Mouse (Mus musculus) mouse trophoblast stem cell (cell line): ENCODE measurements at regions not wholly inside any gene's neighbourhood (a gene's known extent, or its start where the extent isn't known, plus 50 kb on each side); places are given as distances from the start of the nearest gene placed in this dataset.

Experiments used
- in situ Hi-C, 2 experiments: fragments of 300-500 bp; cut with MseI, MboI; formaldehyde crosslinking; loops; 2 replicates in 1 of 2; 3 replicates in 1 of 2; pipeline ENCODE4 v1.15.1; 2025

- in situ Hi-C loops, result no loop called here
Measured at GRCm38 (mm10) chr15:96775129-96775528, 75.6 kb upstream of the Slc38a2 start.

DNA sequence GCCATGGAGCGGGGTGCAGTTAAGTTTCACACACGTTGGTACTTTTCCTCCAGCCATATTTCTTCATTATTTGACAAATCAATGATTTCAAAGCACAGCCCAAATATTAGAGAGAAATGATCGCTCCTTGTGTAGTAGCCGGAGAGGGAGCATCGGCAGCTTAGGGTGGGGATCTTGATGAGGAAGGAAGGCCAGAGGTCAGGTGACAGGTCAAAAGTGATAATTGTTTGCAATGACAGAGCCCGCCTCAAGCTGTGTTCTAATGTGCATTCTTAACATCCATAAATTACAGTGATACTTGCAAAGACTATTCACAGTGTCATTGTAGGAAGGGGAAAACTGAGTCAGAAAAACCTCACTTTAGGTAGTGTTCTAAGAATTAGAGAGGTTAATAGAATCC, 75.1 kb upstream of the Slc38a2 start:
- in situ Hi-C loops, result no loop called here

DNA sequence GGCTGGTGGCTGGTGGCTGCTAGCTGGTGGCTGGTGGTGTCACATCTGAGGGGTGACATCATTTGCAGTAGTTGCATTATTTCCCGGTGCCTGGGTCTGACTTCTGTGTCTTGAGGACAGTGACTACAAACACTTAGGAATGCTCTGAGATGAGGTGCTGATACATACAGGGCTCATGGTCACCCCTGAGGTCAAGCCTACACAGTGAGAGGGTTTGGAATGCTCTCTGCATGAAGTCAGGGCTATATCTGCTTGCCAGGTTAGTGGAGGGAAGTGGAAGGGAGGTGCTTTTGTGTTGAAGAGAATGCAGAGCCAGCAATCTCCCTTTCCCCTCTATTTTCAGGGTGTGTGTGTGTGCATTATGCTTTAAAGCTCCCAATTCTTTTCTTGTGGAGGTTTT, 74.1 kb upstream of the Slc38a2 start:
- in situ Hi-C loops, result no loop called here

DNA sequence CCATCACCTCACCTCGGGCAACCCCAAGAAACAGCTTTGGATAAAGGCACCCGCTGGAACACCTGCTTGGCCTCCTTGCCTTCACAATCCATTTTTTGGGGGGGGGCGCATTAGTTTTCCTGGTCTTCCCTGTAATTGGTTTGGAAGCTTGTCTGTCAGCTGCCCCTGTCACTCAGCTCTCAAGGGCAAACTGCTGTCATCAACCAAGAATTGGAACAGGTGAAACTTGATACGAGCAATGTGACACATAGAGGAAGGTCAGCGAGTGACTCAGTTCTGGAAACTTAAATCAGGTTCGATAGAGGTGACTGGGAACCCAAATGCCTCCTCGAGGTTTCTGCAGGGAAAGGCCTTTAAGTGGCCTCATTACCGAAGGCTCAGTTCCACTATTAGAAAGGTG, 73.2 kb upstream of the Slc38a2 start:
- in situ Hi-C loops, result no loop called here

DNA sequence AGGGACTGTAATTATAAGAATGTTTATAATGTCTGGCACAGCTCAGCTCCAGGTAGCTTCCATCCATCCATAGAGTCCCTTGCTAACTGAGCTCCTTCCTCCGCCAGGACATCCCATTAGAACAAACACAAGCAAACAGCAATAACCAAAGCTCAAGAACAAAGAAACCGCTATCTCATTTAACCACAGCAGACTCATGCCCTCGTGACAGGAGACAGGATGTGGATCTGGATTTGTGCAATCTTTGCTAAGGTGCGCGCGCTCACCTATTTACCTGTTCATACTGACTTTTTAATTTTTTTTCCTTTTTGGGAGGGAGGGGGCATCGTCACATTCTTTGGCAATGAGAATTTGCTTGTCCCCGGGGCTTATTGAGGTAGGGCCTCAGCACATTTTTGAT, 71.3 kb upstream of the Slc38a2 start:
- in situ Hi-C loops, result no loop called here

- in situ Hi-C loops, result no loop called here
Measured at GRCm38 (mm10) chr15:96770299-96770698, 70.8 kb upstream of the Slc38a2 start.

DNA sequence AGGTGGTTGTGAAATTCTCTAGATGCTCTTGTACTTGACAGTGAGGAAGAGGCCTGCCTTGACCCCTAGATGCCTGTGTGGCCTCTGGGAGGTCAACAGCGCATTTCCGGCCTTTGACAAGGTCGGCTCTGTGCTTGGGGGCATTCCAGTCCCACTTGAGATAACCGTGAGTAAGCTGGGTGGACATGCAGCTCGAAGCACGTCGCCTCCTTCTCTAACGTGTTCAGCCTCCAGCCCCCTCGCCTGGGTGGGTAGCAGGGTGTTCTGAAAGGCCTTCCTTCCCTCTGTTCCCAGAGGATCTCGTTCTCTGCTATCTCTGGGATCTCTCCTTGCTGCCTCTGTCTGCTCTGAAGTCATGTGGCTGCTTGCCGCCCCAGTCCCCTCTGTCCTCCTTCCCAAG, 70.2 kb upstream of the Slc38a2 start:
- in situ Hi-C loops, result no loop called here

DNA sequence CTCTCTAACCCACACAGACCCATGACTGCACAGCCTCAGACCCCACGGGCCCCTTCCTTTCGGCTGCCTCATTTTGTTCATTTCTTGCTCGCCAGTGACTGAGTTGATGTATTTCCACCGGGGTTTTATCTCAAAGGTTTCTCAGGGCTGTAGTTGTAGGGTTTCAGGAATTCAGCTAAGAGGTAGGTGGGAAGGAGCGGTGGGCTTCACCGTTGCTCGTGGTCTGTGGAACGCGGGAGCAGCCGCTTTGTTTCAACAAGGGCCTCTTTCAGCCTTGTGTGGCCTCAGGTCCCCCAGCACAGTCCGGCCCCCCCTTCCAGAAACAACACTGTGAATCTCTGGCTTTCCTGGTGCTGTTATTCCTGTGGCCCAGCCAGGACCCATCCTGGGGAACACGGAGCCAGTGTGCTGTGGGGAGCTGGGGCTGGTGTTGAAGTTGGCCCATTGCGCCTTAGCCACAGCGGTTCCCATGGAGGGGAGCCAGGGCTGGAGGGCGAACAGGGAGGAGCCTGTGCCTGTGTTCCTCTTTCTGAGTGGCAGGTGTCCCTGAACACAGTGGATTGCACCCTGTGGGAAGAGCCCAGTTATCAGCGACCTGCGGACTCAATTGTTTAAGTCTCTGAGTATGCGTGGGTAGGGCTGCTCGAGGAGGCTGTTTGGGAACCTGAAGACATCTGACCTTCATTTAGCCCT, 68.9 kb upstream of the Slc38a2 start:
- in situ Hi-C loops, result no loop called here

DNA sequence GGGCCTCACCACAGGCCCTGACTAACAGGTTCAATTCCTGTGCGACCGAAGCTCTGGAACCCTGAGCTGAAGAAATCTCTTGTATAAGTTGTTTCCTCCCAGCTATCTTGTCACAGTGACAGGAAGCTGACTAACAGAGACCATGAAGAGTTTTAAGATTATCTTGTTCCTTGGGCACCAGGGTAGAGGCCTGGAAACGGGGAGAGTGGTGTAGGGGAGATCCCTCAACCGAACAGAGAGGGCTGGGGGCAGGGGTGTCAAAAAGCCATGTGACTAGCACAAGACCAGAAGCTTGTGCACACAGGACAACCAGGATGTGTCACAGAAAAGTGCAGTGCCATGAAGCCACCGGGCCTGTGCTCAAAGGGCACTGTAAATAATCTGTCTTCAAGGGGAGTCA, 67.7 kb upstream of the Slc38a2 start:
- in situ Hi-C loops, result no loop called here

DNA sequence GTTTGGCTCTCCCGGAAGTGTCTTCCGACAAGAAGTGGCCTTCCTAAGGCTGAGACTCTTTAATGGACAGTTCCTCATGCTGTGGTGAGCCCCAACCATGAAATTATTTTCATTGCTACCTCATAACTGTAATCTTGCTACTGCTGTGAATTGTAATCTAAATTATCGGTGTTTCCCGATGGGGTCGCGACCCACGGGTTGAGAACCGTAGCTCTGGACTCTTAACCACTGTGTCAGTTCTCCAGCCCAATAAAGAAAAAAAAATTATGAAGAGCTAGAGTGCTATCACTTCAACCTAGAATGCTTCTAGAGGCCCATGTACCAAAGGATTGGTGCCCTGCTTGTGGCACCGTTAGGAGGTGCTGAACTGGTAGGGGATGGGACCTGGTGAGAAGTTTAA, 66.7 kb upstream of the Slc38a2 start:
- in situ Hi-C loops, result no loop called here

DNA sequence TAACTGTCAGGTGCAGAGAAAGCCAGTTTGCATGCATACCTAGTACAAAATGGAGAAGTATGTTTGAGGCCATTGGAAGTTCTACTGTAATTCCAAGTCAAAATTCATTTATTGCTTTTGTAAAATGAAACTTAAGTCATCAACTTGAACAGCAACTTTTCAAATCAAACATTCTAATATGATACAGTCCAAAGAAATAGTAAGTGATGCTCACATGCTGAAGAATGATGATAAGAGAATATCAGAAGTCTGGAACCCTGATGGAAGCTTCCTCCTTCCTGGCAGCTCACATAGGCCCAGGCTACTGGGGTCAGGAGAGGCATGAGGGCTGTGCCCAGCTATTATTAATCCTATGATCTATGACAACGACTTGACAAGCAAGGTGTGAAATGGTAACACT, 64.1 kb upstream of the Slc38a2 start:
- in situ Hi-C loops, result no loop called here

GRCm38 (mm10) chr15:96759078-96759995, 59.8 kb upstream of the Slc38a2 start:
- in situ Hi-C loops, result no loop called here

- in situ Hi-C loops, result no loop called here
Measured at GRCm38 (mm10) chr15:96757446-96758198, 58.1 kb upstream of the Slc38a2 start.

DNA sequence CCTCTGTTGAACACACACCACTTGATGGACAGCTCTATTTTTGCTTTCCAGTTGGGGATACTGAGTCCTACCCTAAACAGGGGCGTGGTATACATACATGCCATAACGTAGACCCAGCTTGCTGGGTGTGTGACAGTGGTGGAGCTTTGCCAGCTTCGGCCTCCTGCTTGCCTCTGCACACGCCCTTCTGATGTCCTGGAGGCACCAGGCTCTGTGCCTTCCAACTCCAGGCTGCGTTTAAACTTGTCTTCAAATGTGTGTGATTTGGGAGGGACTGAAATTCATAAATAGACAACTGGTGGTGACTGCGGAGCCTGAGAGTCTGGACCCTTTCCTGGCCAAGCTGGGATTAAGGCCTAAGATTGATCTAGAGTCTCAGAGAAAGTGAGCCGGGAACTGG, 56.9 kb upstream of the Slc38a2 start:
- in situ Hi-C loops, result no loop called here

GRCm38 (mm10) chr15:96755951-96756350, 56.4 kb upstream of the Slc38a2 start:
- in situ Hi-C loops, result no loop called here

DNA sequence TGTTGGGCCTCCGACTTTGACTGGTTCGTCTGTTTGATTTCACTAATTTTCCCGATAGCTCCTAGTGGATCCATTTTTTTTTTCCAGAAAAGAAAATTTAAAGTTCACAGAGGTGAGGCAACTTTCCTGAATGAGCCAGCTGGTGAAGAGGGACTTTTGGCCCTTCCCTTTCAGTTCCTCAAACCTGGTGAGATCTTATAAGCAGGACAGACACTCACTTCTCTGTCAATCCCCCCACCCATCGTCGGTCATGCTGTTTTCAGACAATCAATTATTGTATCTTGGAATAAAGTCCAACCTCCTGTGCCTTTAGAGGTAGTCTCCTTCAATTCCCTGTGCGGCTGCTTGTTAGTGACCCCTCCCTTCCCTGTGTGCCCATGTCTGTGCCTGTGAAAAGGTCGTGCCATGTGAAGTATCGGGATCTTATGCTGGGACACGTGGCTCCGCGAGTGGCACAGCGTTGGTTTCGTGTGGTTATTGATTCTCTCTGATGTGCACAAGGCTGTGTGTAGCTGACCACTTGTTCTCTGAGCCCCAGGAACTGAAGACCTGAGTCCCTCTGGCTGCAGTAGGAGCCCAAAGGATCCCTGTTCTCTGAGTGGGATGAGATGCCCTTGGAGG, 55.9 kb upstream of the Slc38a2 start:
- in situ Hi-C loops, result no loop called here

GRCm38 (mm10) chr15:96754079-96754478, 54.5 kb upstream of the Slc38a2 start:
- in situ Hi-C loops, result no loop called here

GRCm38 (mm10) chr15:96752719-96753118, 53.2 kb upstream of the Slc38a2 start:
- in situ Hi-C loops, result no loop called here

- in situ Hi-C loops, result no loop called here
Measured at GRCm38 (mm10) chr15:96752062-96752358, 52.5 kb upstream of the Slc38a2 start.

DNA sequence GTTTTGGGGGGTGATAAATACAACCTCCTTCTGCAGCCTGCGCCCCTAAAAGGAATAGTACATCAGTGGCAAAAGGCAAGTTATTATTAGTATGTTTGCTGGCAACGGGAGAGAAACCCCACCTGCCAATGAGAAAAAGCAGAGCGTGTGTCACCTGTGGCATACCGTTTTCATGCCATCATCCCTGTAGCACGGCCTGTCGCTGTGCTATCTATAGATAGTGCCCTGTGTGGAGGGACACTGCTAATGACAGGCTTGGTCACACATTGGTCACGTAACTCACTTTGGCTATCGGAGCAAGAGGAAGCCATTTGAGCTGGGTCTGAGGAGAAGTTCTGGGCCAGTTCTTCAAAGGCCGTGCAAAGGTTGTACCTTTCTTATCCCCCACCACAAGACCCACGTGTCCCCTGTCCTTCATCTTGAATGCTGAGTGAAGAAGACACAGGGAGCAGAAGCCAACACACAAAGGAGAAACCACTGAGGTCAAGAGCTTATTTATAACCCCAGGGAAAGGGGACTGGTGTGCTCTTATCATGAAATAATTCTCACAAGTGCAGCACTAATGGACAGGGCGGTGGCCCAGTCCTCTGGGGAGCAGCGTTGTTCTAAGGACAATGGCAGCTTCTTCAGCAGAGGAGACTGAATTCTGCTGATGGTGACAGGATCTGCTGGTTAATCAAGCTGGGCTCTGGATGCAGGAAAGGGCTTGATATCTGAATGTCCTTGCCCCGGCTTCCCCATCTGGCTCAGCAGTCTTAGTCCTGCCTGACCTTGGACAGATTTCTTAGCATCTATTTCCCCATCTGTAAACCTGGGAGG, 51.9 kb upstream of the Slc38a2 start:
- in situ Hi-C loops, result no loop called here

GRCm38 (mm10) chr15:96749534-96750256, 50.2 kb upstream of the Slc38a2 start:
- in situ Hi-C loops, result no loop called here
